Mouse (Mus musculus): Measurements from ENCODE around the gene Pdhx. TPM values are rescaled to one million over a fixed set of nuclear protein-coding genes. Genes with fewer than 3 reads are reported as not detected.

Pdhx gene
- total RNA-seq, 1 experiment = 35.6 TPM

DNA sequence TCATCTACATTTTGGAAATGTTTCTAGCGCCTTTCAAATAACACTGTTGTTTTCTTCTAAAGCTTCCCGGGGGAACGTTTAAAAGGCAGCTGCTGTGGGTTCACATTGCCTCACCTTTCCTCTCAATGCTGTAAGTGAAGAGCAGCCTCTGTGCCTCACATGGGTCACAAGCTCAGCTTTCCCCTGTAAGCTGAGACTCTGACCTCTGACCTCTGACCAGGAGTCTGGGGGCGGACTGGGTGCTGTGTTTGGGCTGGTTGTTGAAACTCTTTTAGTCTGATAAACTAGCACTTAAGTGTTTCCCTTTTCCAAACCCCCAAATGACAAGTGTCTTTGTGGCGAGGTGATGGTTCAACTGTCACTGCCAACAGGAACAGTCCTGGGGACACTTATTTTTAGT lies 100.7 kb downstream of the Pdhx start:
- no peaks in the 10 kb centered on the region for H3K9me3 ChIP-seq (ENCODE audit: control insufficient read depth, insufficient read depth, low read depth, low read length)
- in situ Hi-C loops (cut with MboI; ENCODE audit: low sequenced_read_pairs in 2 of 2, unreplicated experiment in 2 of 2) = no loop called here
- H3K36me3 ChIP-seq (ENCODE audit: control insufficient read depth, insufficient read depth, low read length, poor library complexity, severe bottlenecking) = no peaks in the 10 kb centered on the region
- no peak overlapping the region for H3K27ac ChIP-seq (ENCODE audit: insufficient read depth, low read depth, low read length, poor library complexity, severe bottlenecking)
- no peak for TF ChIP-seq CHD2 (IDR thresholded peaks at IDR 0.05; ENCODE audit: low read depth, low read length)
- TF ChIP-seq ZNF384 (IDR thresholded peaks at IDR 0.05; ENCODE audit: low read depth, low read length) = no peak
- TF ChIP-seq ZC3H11A (IDR thresholded peaks at IDR 0.05; ENCODE audit: borderline replicate concordance, low read depth, low read length) = no peak
- no peak for TF ChIP-seq HCFC1 (IDR thresholded peaks at IDR 0.05; ENCODE audit: borderline replicate concordance, insufficient read depth, low read length)
- TF ChIP-seq MAFK (IDR thresholded peaks at IDR 0.05; ENCODE audit: insufficient read depth, low read depth, low read length) = no peak
- no peak overlapping the region for H3K9ac ChIP-seq (ENCODE audit: insufficient read depth, low read depth, low read length, poor library complexity, severe bottlenecking)
- H3K4me3 ChIP-seq (ENCODE audit: insufficient read depth in 1 of 2, low read depth in 1 of 2, low read length in 2 of 2, poor library complexity in 1 of 2, severe bottlenecking in 1 of 2) = no peak overlapping the region
- no peak for DNase-seq (ENCODE audit: low read depth, low spot score)
- no peaks in the 10 kb centered on the region for H3K4me1 ChIP-seq (ENCODE audit: control insufficient read depth in 2 of 2, insufficient read depth in 2 of 2, low read length in 2 of 2, poor library complexity in 1 of 2)

- H3K36me3 ChIP-seq (ENCODE audit: control insufficient read depth, insufficient read depth, low read length, poor library complexity, severe bottlenecking) = no peaks in the 10 kb centered on the region
- no peak for DNase-seq (ENCODE audit: low read depth, low spot score)
- TF ChIP-seq CHD2 (IDR thresholded peaks at IDR 0.05; ENCODE audit: low read depth, low read length) (no peak), ZNF384 (IDR thresholded peaks at IDR 0.05; ENCODE audit: low read depth, low read length) (no peak), HCFC1 (IDR thresholded peaks at IDR 0.05; ENCODE audit: borderline replicate concordance, insufficient read depth, low read length) (no peak), MAFK (IDR thresholded peaks at IDR 0.05; ENCODE audit: insufficient read depth, low read depth, low read length) (no peak), ZC3H11A (IDR thresholded peaks at IDR 0.05; ENCODE audit: borderline replicate concordance, low read depth, low read length) (no peak)
- in situ Hi-C loops (cut with MboI; ENCODE audit: low sequenced_read_pairs in 2 of 2, unreplicated experiment in 2 of 2) = no loop called here
- H3K4me3 ChIP-seq (ENCODE audit: insufficient read depth in 1 of 2, low read depth in 1 of 2, low read length in 2 of 2, poor library complexity in 1 of 2, severe bottlenecking in 1 of 2) = no peak overlapping the region
- H3K9ac ChIP-seq (ENCODE audit: insufficient read depth, low read depth, low read length, poor library complexity, severe bottlenecking) = no peak overlapping the region
- H3K9me3 ChIP-seq (ENCODE audit: control insufficient read depth, insufficient read depth, low read depth, low read length) = no peaks in the 10 kb centered on the region
- H3K4me1 ChIP-seq (ENCODE audit: control insufficient read depth in 2 of 2, insufficient read depth in 2 of 2, low read length in 2 of 2, poor library complexity in 1 of 2) = no peaks in the 10 kb centered on the region
- H3K27ac ChIP-seq (ENCODE audit: insufficient read depth, low read depth, low read length, poor library complexity, severe bottlenecking) = no peak overlapping the region
These were observed 101.4 kb downstream of the Pdhx start for GRCm38 (mm10) chr2:102971951-102972350.

Other genes with a start within 250 kb of the Pdhx start
- 3.4 and 14.3 TPM in 2 replicates for gene Cd44, start 171.8 kb downstream of the Pdhx start, total RNA-seq (2012; rRNA removed)
- gene Apip, start 162 bp upstream of the Pdhx start, total RNA-seq (2012; rRNA removed) = 18.1 and 27.9 TPM in 2 replicates
- 0.26 and 0.27 TPM in 2 replicates for gene Ehf, start 229.8 kb upstream of the Pdhx start, total RNA-seq (2012; rRNA removed)

All from ES-E14 (cell line).